Mouse (Mus musculus): ENCODE measurements around the gene Lrrk1. TPM values are rescaled to one million over a fixed set of nuclear protein-coding genes. Genes with fewer than 3 reads are reported as not detected.
A peak's percentile ranks its signal among the peaks of the same experiment; 100 is the strongest.

Gene Lrrk1
- polyA plus RNA-seq, 1 experiment from 2014 or later = 3.6 TPM

DNA sequence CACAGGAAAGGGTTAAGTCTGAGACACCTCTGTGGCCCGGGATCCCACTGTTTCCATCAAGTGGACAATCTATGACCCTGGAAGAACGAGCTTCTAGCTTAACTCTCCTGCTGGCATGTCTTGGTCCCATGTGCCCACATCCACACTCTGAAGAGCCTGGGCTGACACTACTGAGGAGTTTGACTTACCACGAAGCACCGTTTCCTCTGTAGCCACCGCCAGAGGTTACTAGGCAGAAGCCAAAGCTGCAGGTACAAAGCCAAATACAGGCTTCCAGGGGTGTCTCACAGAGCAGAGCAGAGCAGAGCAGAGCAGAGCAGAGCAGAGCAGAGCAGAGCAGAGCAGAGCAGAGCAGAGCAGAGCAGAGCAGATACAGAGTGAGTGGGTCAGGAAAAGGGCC, 124.7 kb downstream of the Lrrk1 start:
- ATAC-seq (ENCODE audit: low FRiP score, low TSS enrichment) (no peak), DNase-seq (no peak)
- no peak overlapping the region for H3K9ac ChIP-seq (replicated peaks; ENCODE audit: low read length)
- no peak overlapping the region for H3K4me3 ChIP-seq (replicated peaks; ENCODE audit: low read depth, low read length)
- no peaks in the 10 kb centered on the region for H3K36me3 ChIP-seq (ENCODE audit: control insufficient read depth, insufficient read depth, low read length)
- no peak overlapping the region for H3K4me2 ChIP-seq (ENCODE audit: low read length)
- WGBS = 74% methylated on average over 5 of the region's 5 CpGs
- H3K9me3 ChIP-seq (ENCODE audit: control insufficient read depth, low read length) = no peaks in the 10 kb centered on the region
- H3K27me3 ChIP-seq (ENCODE audit: control insufficient read depth, insufficient read depth, low read length) = no peaks in the 10 kb centered on the region
- H3K4me1 ChIP-seq (ENCODE audit: control insufficient read depth, insufficient read depth, low read length) = 0 out of 2 replicates have a peak, but pooled peaks cover 6% of the 10 kb centered on the region
- no peak overlapping the region for H3K27ac ChIP-seq (replicated peaks; ENCODE audit: low read depth, low read length)

GRCm38 (mm10) chr7:66262570-66263156, 125.5 kb downstream of the Lrrk1 start:
- no peaks in the 10 kb centered on the region for H3K27me3 ChIP-seq (ENCODE audit: control insufficient read depth, insufficient read depth, low read length)
- WGBS = 91% methylated on average over 13 of the region's 13 CpGs
- DNase-seq (no peak), ATAC-seq (ENCODE audit: low FRiP score, low TSS enrichment) (no peak)
- no peaks in the 10 kb centered on the region for H3K36me3 ChIP-seq (ENCODE audit: control insufficient read depth, insufficient read depth, low read length)
- H3K9ac ChIP-seq (replicated peaks; ENCODE audit: low read length) = no peak overlapping the region
- H3K4me1 ChIP-seq (ENCODE audit: control insufficient read depth, insufficient read depth, low read length) = 0 out of 2 replicates have a peak, but pooled peaks cover 6% of the 10 kb centered on the region
- H3K9me3 ChIP-seq (ENCODE audit: control insufficient read depth, low read length) = no peaks in the 10 kb centered on the region
- H3K4me2 ChIP-seq (ENCODE audit: low read length) = no peak overlapping the region
- H3K27ac ChIP-seq (replicated peaks; ENCODE audit: low read depth, low read length) = no peak overlapping the region
- no peak overlapping the region for H3K4me3 ChIP-seq (replicated peaks; ENCODE audit: low read depth, low read length)

GRCm38 (mm10) chr7:66260763-66261390, 127.3 kb downstream of the Lrrk1 start:
- Histone ChIP-seq H3K9me3 (ENCODE audit: control insufficient read depth, low read length) (no peaks in the 10 kb centered on the region), H3K36me3 (ENCODE audit: control insufficient read depth, insufficient read depth, low read length) (no peaks in the 10 kb centered on the region), H3K9ac (replicated peaks; ENCODE audit: low read length) (no peak overlapping the region), H3K27me3 (ENCODE audit: control insufficient read depth, insufficient read depth, low read length) (no peaks in the 10 kb centered on the region), H3K4me3 (replicated peaks; ENCODE audit: low read depth, low read length) (no peak overlapping the region), H3K27ac (replicated peaks; ENCODE audit: low read depth, low read length) (no peak overlapping the region), H3K4me1 (ENCODE audit: control insufficient read depth, insufficient read depth, low read length) (0 out of 2 replicates have a peak, but pooled peaks cover 6% of the 10 kb centered on the region), H3K4me2 (ENCODE audit: low read length) (no peak overlapping the region)
- 66% methylated on average over 7 of the region's 7 CpGs for WGBS
- ATAC-seq (ENCODE audit: low FRiP score, low TSS enrichment) (peak; percentile 58; the same call in 1 of the 2 replicates), DNase-seq (peak; percentile 65)

- Histone ChIP-seq H3K9ac (replicated peaks; ENCODE audit: low read length) (no peak overlapping the region), H3K36me3 (ENCODE audit: control insufficient read depth, insufficient read depth, low read length) (no peaks in the 10 kb centered on the region), H3K27me3 (ENCODE audit: control insufficient read depth, insufficient read depth, low read length) (no peaks in the 10 kb centered on the region), H3K9me3 (ENCODE audit: control insufficient read depth, low read length) (no peaks in the 10 kb centered on the region), H3K4me1 (ENCODE audit: control insufficient read depth, insufficient read depth, low read length) (0 out of 2 replicates have a peak, but pooled peaks cover 6% of the 10 kb centered on the region), H3K4me3 (replicated peaks; ENCODE audit: low read depth, low read length) (no peak overlapping the region), H3K4me2 (ENCODE audit: low read length) (no peak overlapping the region), H3K27ac (replicated peaks; ENCODE audit: low read depth, low read length) (no peak overlapping the region)
- 90% methylated on average over 8 of the region's 8 CpGs for WGBS
- ATAC-seq (ENCODE audit: low FRiP score, low TSS enrichment) = no peak
- no peak for DNase-seq
These were observed 127.9 kb downstream of the Lrrk1 start for GRCm38 (mm10) chr7:66260295-66260694.

DNA sequence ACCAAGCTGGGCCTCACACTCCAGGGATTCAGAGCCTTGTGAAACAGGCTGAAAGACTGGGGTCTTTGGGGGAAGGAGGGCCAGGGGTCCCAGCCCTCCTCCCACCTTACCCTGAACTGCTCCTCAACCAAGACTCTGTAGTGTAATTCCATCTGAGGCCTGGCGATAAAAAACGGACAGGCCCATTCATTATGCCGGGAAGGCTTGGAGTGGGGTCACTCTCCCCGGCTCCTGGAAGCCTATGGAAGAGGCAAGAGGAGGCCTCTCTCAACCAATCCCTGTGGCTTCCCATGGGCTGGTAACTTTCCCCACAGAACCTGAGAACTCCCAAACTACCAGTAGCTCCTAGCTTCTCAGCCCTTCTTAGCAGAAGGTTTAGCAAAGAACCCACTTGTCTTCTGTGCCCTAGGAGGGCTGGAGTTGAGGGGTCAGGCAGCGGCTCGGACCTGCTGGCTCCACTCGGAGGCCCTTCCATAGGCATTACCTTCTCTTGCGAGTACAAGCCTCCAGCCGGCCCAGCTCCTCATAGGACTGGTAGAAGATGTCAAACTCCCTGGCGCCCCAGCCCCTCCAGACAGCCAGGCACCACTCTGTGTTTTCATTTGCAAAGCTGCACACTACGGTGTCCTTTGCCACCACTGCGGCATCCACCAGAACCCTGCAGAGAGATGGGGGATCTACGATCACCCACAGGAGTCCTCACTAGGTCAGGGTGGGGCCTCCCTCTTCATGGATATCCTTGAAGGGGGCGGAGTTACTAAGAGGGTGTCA, 128.5 kb downstream of the Lrrk1 start:
- WGBS = 88% methylated on average over 14 of the region's 14 CpGs

DNA sequence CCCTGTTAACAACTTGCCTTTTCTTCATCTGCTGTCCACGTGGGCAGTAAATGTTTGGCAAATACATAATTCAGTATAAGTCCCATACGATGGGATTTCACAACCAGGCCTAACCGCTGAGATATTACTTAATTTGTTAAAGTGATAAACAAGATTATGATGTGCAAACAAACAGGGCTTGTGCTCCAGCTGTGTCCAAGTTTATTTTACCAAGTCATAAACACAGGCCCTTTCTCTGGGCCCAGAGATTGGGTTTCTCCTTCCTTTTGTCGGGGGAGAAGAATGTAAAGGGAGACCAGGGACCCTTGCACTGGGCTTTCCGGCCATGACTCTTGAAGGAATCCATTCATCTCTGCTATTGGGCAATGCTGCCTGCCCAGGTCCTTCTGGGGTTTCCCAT, 129.2 kb downstream of the Lrrk1 start:
- Histone ChIP-seq H3K27me3 (ENCODE audit: control insufficient read depth, insufficient read depth, low read length) (no peaks in the 10 kb centered on the region), H3K9me3 (ENCODE audit: control insufficient read depth, low read length) (no peaks in the 10 kb centered on the region), H3K4me1 (ENCODE audit: control insufficient read depth, insufficient read depth, low read length) (0 out of 2 replicates have a peak, but pooled peaks cover 6% of the 10 kb centered on the region), H3K9ac (replicated peaks; ENCODE audit: low read length) (no peak overlapping the region), H3K4me2 (ENCODE audit: low read length) (no peak overlapping the region), H3K4me3 (replicated peaks; ENCODE audit: low read depth, low read length) (no peak overlapping the region), H3K27ac (replicated peaks; ENCODE audit: low read depth, low read length) (no peak overlapping the region), H3K36me3 (ENCODE audit: control insufficient read depth, insufficient read depth, low read length) (no peaks in the 10 kb centered on the region)
- 83% methylated on average over 5 of the region's 5 CpGs for WGBS
- DNase-seq (no peak), ATAC-seq (ENCODE audit: low FRiP score, low TSS enrichment) (no peak)

More for the DNA sequence above, 128.5 kb downstream of the Lrrk1 start:
- Histone ChIP-seq H3K27ac (replicated peaks; ENCODE audit: low read depth, low read length) (no peak overlapping the region), H3K9ac (replicated peaks; ENCODE audit: low read length) (no peak overlapping the region), H3K4me1 (ENCODE audit: control insufficient read depth, insufficient read depth, low read length) (0 out of 2 replicates have a peak, but pooled peaks cover 6% of the 10 kb centered on the region), H3K4me2 (ENCODE audit: low read length) (no peak overlapping the region), H3K27me3 (ENCODE audit: control insufficient read depth, insufficient read depth, low read length) (no peaks in the 10 kb centered on the region), H3K36me3 (ENCODE audit: control insufficient read depth, insufficient read depth, low read length) (no peaks in the 10 kb centered on the region), H3K9me3 (ENCODE audit: control insufficient read depth, low read length) (no peaks in the 10 kb centered on the region), H3K4me3 (replicated peaks; ENCODE audit: low read depth, low read length) (no peak overlapping the region)
- no peak for DNase-seq
- ATAC-seq (ENCODE audit: low FRiP score, low TSS enrichment) = no peak

- DNase-seq (no peak), ATAC-seq (ENCODE audit: low FRiP score, low TSS enrichment) (no peak)
- Histone ChIP-seq H3K27ac (replicated peaks; ENCODE audit: low read depth, low read length) (no peak overlapping the region), H3K27me3 (ENCODE audit: control insufficient read depth, insufficient read depth, low read length) (no peaks in the 10 kb centered on the region), H3K4me2 (ENCODE audit: low read length) (no peak overlapping the region), H3K36me3 (ENCODE audit: control insufficient read depth, insufficient read depth, low read length) (no peaks in the 10 kb centered on the region), H3K9ac (replicated peaks; ENCODE audit: low read length) (no peak overlapping the region), H3K9me3 (ENCODE audit: control insufficient read depth, low read length) (no peaks in the 10 kb centered on the region), H3K4me1 (ENCODE audit: control insufficient read depth, insufficient read depth, low read length) (0 out of 2 replicates have a peak, but pooled peaks cover 6% of the 10 kb centered on the region), H3K4me3 (replicated peaks; ENCODE audit: low read depth, low read length) (no peak overlapping the region)
- WGBS = 94% methylated on average over 5 of the region's 5 CpGs
These were observed 130.9 kb downstream of the Lrrk1 start for GRCm38 (mm10) chr7:66257232-66257631.

- 66% methylated on average over 5 of the region's 5 CpGs for WGBS
- ATAC-seq (ENCODE audit: low FRiP score, low TSS enrichment) (no peak), DNase-seq (no peak)
These were observed 131.7 kb downstream of the Lrrk1 start for GRCm38 (mm10) chr7:66256441-66256840.

More at GRCm38 (mm10) chr7:66256441-66256840, 131.7 kb downstream of the Lrrk1 start:
- no peak overlapping the region for H3K27ac ChIP-seq (replicated peaks; ENCODE audit: low read depth, low read length)
- H3K27me3 ChIP-seq (ENCODE audit: control insufficient read depth, insufficient read depth, low read length) = no peaks in the 10 kb centered on the region
- H3K9ac ChIP-seq (replicated peaks; ENCODE audit: low read length) = no peak overlapping the region
- no peak overlapping the region for H3K4me3 ChIP-seq (replicated peaks; ENCODE audit: low read depth, low read length)
- no peaks in the 10 kb centered on the region for H3K36me3 ChIP-seq (ENCODE audit: control insufficient read depth, insufficient read depth, low read length)
- no peaks in the 10 kb centered on the region for H3K9me3 ChIP-seq (ENCODE audit: control insufficient read depth, low read length)
- no peak overlapping the region for H3K4me2 ChIP-seq (ENCODE audit: low read length)
- H3K4me1 ChIP-seq (ENCODE audit: control insufficient read depth, insufficient read depth, low read length) = 0 out of 2 replicates have a peak, but pooled peaks cover 6% of the 10 kb centered on the region

Data from midbrain, embryonic 14.5 days (tissue).